Mouse (Mus musculus): ENCODE measurements around the gene Gm21969.

DNA sequence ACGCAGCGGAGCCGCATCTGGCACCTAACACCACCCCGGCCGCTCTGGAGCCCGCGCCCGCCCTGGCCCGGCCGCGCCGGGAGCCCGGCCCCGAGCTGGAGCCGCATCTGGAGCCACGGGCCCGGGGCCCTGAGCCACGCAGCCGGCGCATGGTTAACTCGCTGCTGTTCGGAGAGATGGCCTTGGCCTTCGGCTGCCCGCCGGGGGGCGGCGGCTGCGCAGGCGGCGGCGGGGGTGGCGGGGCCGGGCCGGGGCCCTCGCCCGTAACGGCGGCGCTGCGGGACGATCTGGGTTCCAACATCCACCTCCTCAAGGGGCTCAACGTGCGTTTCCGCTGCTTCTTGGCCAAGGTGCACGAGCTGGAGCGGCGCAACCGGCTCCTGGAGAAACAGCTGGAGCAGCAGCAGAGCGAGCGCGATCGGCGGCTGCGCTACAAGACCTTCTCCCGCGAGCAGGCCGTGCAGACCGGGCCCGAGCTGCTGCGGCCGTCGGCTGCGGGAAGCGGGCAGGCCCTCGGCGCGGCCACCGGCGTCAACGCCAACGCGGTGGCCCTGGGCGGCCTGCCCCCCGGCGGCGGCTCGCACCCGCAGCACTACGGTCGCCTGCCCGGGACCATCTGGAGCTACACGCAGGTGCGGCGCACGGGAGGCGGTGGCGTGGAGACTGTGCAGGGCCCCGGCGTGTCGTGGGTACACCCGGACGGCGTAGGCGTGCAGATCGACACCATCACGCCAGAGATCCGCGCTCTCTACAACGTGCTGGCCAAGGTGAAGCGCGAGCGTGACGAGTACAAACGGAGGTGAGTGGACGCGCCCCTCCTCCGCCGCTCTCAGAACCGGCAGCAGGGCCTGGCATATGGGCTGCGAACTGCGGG is 27.9 kb upstream of the Gm21969 start:
- TF ChIP-seq POLR2A (IDR thresholded peaks at IDR 0.05; ENCODE audit: low read depth, low read length) (no peak), CTCF (IDR thresholded peaks at IDR 0.05; ENCODE audit: extremely low read depth, insufficient read length, insufficient replicate concordance, low read depth, low read length) (no peak)

Data from small intestine, adult 2 months (tissue).